Mouse (Mus musculus): ENCODE results near the gene Gins2. TPM values are rescaled to one million over a fixed set of nuclear protein-coding genes. Genes with fewer than 3 reads are reported as not detected.
A peak's percentile ranks its signal among the peaks of the same experiment; 100 is the strongest.

Gins2 gene
- polyA plus RNA-seq, 1 experiment from 2014 or later: 94.8 TPM

GRCm38 (mm10) chr8:120534080-120534479 is 55.0 kb downstream of the Gins2 start:
- Histone ChIP-seq H3K4me1 (replicated peaks; ENCODE audit: control insufficient read depth, insufficient read depth, low read length) (peaks cover 65% of the 10 kb centered on the region), H3K4me2 (replicated peaks; ENCODE audit: low read depth, low read length) (no peak overlapping the region), H3K9me3 (ENCODE audit: control insufficient read depth, low read length) (no peaks in the 10 kb centered on the region), H3K4me3 (ENCODE audit: low read depth, low read length) (no peak overlapping the region), H3K36me3 (ENCODE audit: control insufficient read depth, insufficient read depth, low read length) (no peaks in the 10 kb centered on the region), H3K27ac (ENCODE audit: low read depth, low read length) (peak overlapping the region; percentile 99), H3K9ac (ENCODE audit: low read depth, low read length) (peak overlapping the region; percentile 48), H3K27me3 (ENCODE audit: control insufficient read depth, insufficient read depth, low read length) (peaks cover 7% of the 10 kb centered on the region)
- WGBS: 24% methylated on average over 8 of the region's 8 CpGs
- ATAC-seq (ENCODE audit: low FRiP score) (no peak), DNase-seq (ENCODE audit: low spot score) (no peak)

DNA sequence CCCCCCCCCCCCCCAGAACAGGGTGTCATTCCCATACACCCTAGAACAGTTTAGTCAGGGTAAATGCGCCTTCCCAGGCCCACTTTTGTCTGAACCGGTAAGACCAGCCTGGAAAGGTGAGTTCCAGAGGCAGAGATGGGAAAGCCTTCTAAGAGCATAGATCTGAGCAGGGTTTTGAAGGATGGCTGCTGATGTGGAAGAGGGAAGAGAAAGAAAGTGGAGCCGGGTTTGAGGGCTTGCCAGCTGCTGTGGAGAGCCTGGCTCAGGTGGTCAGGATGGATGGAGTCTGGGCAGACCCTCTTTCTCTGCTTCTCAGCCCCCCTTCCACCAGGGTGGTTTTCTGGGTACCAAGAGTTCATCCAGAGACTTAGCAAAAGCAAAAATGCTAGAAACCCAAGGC is 55.7 kb downstream of the Gins2 start:
- Histone ChIP-seq H3K27me3 (ENCODE audit: control insufficient read depth, insufficient read depth, low read length) (peaks cover 7% of the 10 kb centered on the region), H3K9ac (ENCODE audit: low read depth, low read length) (peak overlapping the region; percentile 54), H3K9me3 (ENCODE audit: control insufficient read depth, low read length) (no peaks in the 10 kb centered on the region), H3K4me1 (replicated peaks; ENCODE audit: control insufficient read depth, insufficient read depth, low read length) (peaks cover 66% of the 10 kb centered on the region), H3K36me3 (ENCODE audit: control insufficient read depth, insufficient read depth, low read length) (no peaks in the 10 kb centered on the region), H3K27ac (ENCODE audit: low read depth, low read length) (peak overlapping the region; percentile 99), H3K4me3 (ENCODE audit: low read depth, low read length) (no peak overlapping the region), H3K4me2 (replicated peaks; ENCODE audit: low read depth, low read length) (peak overlapping the region; percentile 44)
- WGBS: 14% methylated on average over 3 of the region's 3 CpGs
- DNase-seq (ENCODE audit: low spot score): no peak
- ATAC-seq (ENCODE audit: low FRiP score): no peak

DNA sequence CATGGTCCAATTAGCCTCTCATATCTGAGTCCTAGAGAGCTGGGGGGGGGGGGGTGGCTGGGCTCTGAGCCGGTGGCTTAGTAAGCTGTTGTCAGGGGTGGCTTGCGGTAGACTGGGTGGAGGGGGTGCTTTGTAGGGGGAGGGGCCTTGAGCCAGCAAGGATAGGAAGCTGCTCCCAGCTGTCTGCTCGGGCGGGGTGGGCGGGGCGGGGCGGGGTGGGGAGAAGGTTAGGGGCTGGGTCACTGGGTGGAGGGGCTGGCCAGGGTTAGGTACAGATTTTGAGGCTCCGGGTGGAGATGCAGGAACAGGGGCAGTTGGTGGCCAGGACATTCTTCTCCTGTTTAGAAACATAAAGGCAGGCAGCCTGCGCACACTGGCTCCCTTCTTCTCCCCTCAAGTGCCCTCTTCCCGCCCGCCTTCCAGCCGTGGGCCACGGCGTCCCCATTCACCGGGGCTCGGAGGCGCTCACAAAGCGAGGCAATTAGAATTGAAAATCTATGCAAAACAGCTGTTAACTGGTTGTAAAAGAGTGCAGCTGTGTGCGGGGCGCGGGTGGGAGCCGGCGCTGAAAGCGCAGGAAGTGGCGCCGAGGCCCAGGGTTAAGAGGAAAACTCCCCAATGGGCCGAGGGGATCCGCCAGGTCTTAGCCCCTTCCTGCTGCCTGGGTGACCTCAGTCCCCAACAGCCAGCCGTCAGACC is 56.4 kb downstream of the Gins2 start:
- peaks cover 69% of the 10 kb centered on the region for H3K4me1 ChIP-seq (replicated peaks; ENCODE audit: control insufficient read depth, insufficient read depth, low read length)
- H3K4me2 ChIP-seq (replicated peaks; ENCODE audit: low read depth, low read length): peak overlapping the region; percentile 44
- peak; percentile 75 for DNase-seq (ENCODE audit: low spot score)
- H3K4me3 ChIP-seq (ENCODE audit: low read depth, low read length): no peak overlapping the region
- no peaks in the 10 kb centered on the region for H3K9me3 ChIP-seq (ENCODE audit: control insufficient read depth, low read length)
- under 1% methylated on average over 28 of the region's 29 CpGs for WGBS
- peak overlapping the region; percentile 54 for H3K9ac ChIP-seq (ENCODE audit: low read depth, low read length)
- H3K36me3 ChIP-seq (ENCODE audit: control insufficient read depth, insufficient read depth, low read length): no peaks in the 10 kb centered on the region
- H3K27me3 ChIP-seq (ENCODE audit: control insufficient read depth, insufficient read depth, low read length): peaks cover 7% of the 10 kb centered on the region
- ATAC-seq (ENCODE audit: low FRiP score): peak; percentile 63
- peak overlapping the region; percentile 99 for H3K27ac ChIP-seq (ENCODE audit: low read depth, low read length)

GRCm38 (mm10) chr8:120531775-120532516 is 57.2 kb downstream of the Gins2 start:
- 43% methylated on average over 10 of the region's 10 CpGs for WGBS
- ATAC-seq (ENCODE audit: low FRiP score): peak; percentile 1; the same call in 1 of the 2 replicates

DNA sequence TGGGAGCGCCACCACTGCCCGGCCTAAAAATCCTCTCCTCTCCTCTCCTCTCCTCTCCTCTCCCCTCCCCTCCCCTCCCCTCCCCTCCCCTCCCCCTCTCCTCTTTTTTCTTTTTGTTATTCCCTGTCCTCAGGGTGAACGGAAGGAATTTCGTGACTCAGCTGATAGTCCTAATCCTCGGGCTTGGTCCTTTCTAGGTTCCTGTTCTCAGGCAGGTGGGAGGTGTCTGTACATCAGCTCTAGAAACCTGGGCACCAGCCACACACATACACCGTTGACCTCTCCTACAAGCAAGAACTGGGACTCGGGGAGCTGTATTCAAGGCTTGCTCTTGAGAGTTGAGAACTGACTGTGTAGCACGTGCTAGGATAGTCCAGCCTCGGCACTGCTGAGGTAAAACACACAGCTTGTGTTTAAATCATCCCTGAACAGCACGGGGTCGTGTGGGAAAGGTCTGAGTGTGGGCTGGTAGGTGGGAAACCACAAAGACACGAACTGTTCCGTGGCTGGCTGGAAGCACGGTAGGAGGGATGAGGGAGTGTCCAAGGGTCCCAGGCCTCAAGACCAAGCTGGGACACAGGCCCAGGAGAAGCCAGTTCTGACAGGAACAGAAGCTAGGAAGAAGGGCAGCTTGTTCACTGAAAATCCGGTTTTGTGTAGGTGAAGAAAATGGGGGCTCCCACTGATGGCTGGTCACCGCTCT is 58.0 kb downstream of the Gins2 start:
- ATAC-seq (ENCODE audit: low FRiP score) (no peak), DNase-seq (ENCODE audit: low spot score) (no peak)
- WGBS: 55% methylated on average over 16 of the region's 16 CpGs
- Histone ChIP-seq H3K4me2 (replicated peaks; ENCODE audit: low read depth, low read length) (no peak overlapping the region), H3K4me3 (ENCODE audit: low read depth, low read length) (no peak overlapping the region), H3K27ac (ENCODE audit: low read depth, low read length) (peak overlapping the region; percentile 99), H3K9me3 (ENCODE audit: control insufficient read depth, low read length) (no peaks in the 10 kb centered on the region), H3K36me3 (ENCODE audit: control insufficient read depth, insufficient read depth, low read length) (no peaks in the 10 kb centered on the region), H3K27me3 (ENCODE audit: control insufficient read depth, insufficient read depth, low read length) (peaks cover 3% of the 10 kb centered on the region; the same call in 1 of the 2 replicates), H3K4me1 (replicated peaks; ENCODE audit: control insufficient read depth, insufficient read depth, low read length) (peaks cover 68% of the 10 kb centered on the region), H3K9ac (ENCODE audit: low read depth, low read length) (no peak overlapping the region)

More at GRCm38 (mm10) chr8:120531775-120532516, 57.2 kb downstream of the Gins2 start:
- Histone ChIP-seq H3K9ac (ENCODE audit: low read depth, low read length) (0 out of 2 replicates have a peak overlapping the region, but pooled peaks have one; percentile 19), H3K4me2 (replicated peaks; ENCODE audit: low read depth, low read length) (peak overlapping the region; percentile 44), H3K4me1 (replicated peaks; ENCODE audit: control insufficient read depth, insufficient read depth, low read length) (peaks cover 66% of the 10 kb centered on the region), H3K9me3 (ENCODE audit: control insufficient read depth, low read length) (no peaks in the 10 kb centered on the region), H3K27me3 (ENCODE audit: control insufficient read depth, insufficient read depth, low read length) (peaks cover 5% of the 10 kb centered on the region; the same call in 1 of the 2 replicates), H3K4me3 (ENCODE audit: low read depth, low read length) (no peak overlapping the region), H3K36me3 (ENCODE audit: control insufficient read depth, insufficient read depth, low read length) (no peaks in the 10 kb centered on the region), H3K27ac (ENCODE audit: low read depth, low read length) (peak overlapping the region; percentile 99)
- no peak for DNase-seq (ENCODE audit: low spot score)

DNA sequence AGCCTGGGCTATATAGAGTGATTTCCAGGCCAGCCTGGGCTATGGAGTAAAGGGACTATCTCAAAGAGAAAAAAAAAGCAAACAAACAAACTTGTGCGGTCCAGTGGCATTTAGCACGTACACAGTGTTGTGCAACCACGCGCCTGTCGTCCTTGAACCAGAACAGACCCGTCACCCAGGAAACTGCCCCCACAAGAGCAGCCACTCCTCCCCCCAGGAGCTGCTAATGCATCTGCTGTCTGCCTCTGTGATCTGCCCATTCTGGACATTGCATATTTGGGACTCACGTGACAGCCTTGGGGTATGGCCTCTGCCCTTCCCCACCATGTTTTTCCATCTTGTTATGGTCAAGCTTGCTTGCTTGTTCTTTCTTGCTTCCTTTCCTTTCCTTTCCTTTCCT is 59.9 kb downstream of the Gins2 start:
- no peak overlapping the region for H3K4me3 ChIP-seq (ENCODE audit: low read depth, low read length)
- no peak for ATAC-seq (ENCODE audit: low FRiP score)
- H3K4me1 ChIP-seq (replicated peaks; ENCODE audit: control insufficient read depth, insufficient read depth, low read length): peaks cover 60% of the 10 kb centered on the region
- no peak overlapping the region for H3K9ac ChIP-seq (ENCODE audit: low read depth, low read length)
- 31% methylated on average over 7 of the region's 7 CpGs for WGBS
- no peaks in the 10 kb centered on the region for H3K9me3 ChIP-seq (ENCODE audit: control insufficient read depth, low read length)
- no peak overlapping the region for H3K27ac ChIP-seq (ENCODE audit: low read depth, low read length)
- no peak for DNase-seq (ENCODE audit: low spot score)
- H3K4me2 ChIP-seq (replicated peaks; ENCODE audit: low read depth, low read length): no peak overlapping the region
- H3K36me3 ChIP-seq (ENCODE audit: control insufficient read depth, insufficient read depth, low read length): no peaks in the 10 kb centered on the region
- no peaks in the 10 kb centered on the region for H3K27me3 ChIP-seq (ENCODE audit: control insufficient read depth, insufficient read depth, low read length)

Other genes starting within 250 kb of the Gins2 start
- 2.4 and 3.7 TPM in 2 replicates for gene 1190005I06Rik, start 58.3 kb upstream of the Gins2 start, polyA plus RNA-seq (2014; fragmentation: Nextera tagmentation; extraction: Ambion mirVana)
- 2.6 and 3.1 TPM in 2 replicates for gene Gm27021, start 78.8 kb upstream of the Gins2 start, polyA plus RNA-seq (2014; fragmentation: Nextera tagmentation; extraction: Ambion mirVana)
- gene Cox4i1, start 78.9 kb upstream of the Gins2 start, polyA plus RNA-seq (2014; fragmentation: Nextera tagmentation; extraction: Ambion mirVana): 977 and 997 TPM in 2 replicates
- gene Emc8, start 79.3 kb upstream of the Gins2 start, polyA plus RNA-seq (2014; fragmentation: Nextera tagmentation; extraction: Ambion mirVana): 273 and 276 TPM in 2 replicates
- 3.6 and 3.9 TPM in 2 replicates for gene Irf8, start 147.1 kb upstream of the Gins2 start, polyA plus RNA-seq (2014; fragmentation: Nextera tagmentation; extraction: Ambion mirVana)